Mouse (Mus musculus) heart, adult 2 months (tissue): ENCODE results near the gene Med21.

Experiments used
- CTCF ChIP-seq: fragments of 200-600 bp; IDR thresholded peaks from 2 replicates; pipeline ENCODE4 v1.8.1; 2022; ENCODE audit warnings: antibody characterized with exemption, mild to moderate bottlenecking, moderate library complexity
- EP300 ChIP-seq: fragments of 200-500 bp; IDR thresholded peaks from 2 replicates; pipeline ENCODE4 v1.6.1; 2011; ENCODE audit warnings: low read depth, low read length, control low read depth; ENCODE audit not compliant: insufficient read depth
- POLR2A ChIP-seq: fragments of 200-500 bp; IDR thresholded peaks from 2 replicates; pipeline ENCODE4 v1.6.1; 2011; ENCODE audit warnings: mild to moderate bottlenecking, low read depth, low read length, control low read depth; ENCODE audit not compliant: insufficient read depth

GRCm38 (mm10) chr6:146633629-146634014, 8.7 kb upstream of the Med21 start:
- TF ChIP-seq CTCF, result no peak
- no peak; the same call in 1 of the 2 replicates for TF ChIP-seq POLR2A
- TF ChIP-seq EP300, result no peak
